Mouse (Mus musculus) urinary bladder, postnatal 4 days (tissue): ENCODE measurements around the gene Mymk.

Experiments used
- DNase-seq, 2 experiments: peaks; one replicate each; pipeline ENCODE4 v3.0.0; 2021 to 2022; ENCODE audit warnings: low spot score in 2 of 2

Gene Mymk

GRCm38 (mm10) chr2:27079152-27079584 lies 7.2 kb upstream of the Mymk start, which contains the start of gene Adamtsl2:
Adamtsl2 (plus strand) TSS chr2:27079379.
- peak; percentile 83 to 85 for DNase-seq

DNA sequence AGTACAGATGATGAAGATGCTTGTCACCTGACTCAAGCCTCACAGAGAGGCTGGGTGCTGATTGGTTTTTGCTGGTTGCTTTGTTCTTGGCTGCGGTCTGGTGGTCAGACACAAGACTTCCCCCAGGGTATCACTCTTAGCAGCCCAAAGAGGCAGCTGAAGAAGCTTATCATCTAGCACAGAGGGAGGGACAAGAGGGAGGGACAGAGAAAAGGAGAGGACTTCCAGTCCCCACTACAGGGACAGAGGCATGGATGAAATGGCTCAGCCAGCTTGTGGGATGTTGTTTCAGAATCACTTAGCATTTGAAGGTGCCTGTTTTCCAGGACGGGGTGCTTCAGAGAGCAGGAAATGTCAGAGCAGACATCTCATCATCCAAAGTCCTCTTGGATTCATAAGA lies 6.3 kb upstream of the Mymk start:
- no peak for DNase-seq

- no peak for DNase-seq
These were observed 5.8 kb upstream of the Mymk start for GRCm38 (mm10) chr2:27077655-27078244.

DNA sequence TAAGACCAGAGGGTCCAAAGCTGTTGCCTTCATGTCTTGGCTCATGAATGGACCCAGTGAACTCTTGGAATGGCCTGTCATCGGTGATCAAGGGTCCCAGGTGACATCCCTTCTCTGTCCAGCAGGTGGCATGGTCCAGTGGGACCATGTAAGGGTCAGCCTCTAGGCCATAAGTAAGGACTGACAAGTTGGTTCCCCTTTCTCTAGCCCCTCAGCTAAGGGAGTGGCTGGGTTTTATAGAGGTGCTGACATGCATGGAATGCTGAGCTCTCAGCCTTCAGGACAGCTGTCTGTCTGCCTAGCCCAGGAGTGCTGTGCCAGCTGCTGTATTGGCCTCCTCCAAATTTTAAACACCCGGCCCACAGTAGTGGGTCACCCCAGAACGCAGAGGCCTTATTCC lies 3.5 kb upstream of the Mymk start:
- no peak for DNase-seq

- no peak for DNase-seq
These were observed 2.8 kb upstream of the Mymk start for GRCm38 (mm10) chr2:27074804-27075203.

DNA sequence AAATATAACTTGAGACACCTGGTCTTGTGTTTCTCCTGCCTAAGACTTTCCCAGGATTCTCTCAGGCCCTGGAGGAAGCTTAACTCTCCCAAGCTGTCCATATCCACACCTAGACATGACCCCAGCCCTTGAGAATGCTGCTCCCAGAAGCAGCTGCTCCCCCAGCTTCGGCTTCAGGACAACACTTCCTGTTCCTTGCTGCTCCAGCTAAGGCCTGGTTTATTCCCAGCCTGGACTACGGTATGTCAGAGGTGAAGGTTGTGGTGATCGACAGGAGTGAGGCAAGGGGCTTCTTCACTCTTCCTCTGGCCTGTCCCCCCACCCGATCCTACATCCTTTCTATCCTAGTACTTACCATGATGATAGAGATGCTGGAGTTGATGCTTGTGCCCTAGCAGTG lies 1.4 kb upstream of the Mymk start:
- DNase-seq: no peak

GRCm38 (mm10) chr2:27071137-27071536 lies 842 bp downstream of the Mymk start:
- peak in 1 of 2 experiments; percentile 59 for DNase-seq

DNA sequence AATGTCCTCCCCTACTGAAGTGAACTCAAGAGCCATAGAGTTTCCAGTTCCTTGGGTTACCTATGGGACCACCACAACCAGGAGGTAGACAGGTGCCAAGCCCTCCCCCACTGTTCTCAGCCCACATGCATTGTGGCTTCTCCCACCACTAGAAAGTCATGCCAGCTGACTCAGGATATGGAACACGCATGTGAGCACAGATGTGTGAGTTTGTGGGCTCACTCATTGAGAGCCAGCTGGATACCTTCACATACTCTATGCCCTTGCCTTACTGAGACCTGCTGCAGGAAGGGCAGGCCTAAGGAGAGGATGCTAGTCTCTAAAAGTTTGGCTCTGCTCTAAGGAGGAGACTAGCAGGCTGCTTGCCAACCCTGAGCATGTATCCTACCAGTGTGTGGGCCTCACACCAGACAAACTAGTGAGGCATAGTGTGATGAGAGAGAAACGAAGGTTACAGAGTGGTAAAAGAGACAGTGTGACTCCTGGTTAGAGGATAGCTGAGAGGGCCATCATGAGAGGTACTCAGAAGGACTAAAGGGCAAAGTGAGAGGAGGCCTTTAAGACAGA lies 1.6 kb downstream of the Mymk start:
- DNase-seq: no peak

DNA sequence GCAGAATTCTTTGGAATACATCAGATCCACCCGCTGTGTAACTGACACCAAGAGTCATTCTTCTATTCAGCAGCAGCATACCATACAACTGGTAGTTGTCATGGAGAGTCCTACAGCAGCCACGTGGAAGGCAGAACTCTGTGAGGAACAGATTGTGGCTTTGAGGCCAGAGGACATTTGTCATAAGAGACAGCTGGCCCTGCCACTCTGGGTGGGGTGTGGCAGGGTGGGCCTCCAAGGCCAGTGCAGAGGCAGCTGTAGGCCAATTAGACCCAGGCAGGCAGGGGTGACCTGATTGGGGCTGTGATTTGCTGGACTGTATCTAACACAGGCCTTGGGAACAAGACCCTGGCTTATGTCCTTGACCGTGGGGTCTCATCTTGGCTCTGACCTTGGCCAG lies 2.3 kb downstream of the Mymk start:
- DNase-seq: no peak

DNA sequence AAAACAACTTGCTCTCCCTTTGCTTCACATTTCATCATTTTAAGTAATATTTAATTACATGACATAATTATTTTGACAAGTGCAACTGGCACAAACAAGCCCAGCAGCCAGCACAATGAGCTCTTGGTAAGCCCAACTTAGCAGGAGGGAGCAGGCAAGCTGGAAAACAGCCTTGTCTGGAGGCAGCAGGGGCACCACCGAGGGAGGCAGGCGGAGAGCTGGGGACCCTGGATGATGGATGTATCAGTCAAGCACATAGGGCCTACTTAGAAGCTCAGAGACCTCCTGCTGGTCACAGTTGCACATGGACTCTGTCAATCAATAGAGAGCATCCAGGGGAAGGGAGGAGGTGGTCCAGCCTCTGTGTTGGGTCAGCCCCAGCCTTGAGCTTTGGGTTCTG lies 4.0 kb downstream of the Mymk start:
- DNase-seq: no peak

- DNase-seq: no peak
These were observed 4.9 kb downstream of the Mymk start for GRCm38 (mm10) chr2:27067124-27067523.

DNA sequence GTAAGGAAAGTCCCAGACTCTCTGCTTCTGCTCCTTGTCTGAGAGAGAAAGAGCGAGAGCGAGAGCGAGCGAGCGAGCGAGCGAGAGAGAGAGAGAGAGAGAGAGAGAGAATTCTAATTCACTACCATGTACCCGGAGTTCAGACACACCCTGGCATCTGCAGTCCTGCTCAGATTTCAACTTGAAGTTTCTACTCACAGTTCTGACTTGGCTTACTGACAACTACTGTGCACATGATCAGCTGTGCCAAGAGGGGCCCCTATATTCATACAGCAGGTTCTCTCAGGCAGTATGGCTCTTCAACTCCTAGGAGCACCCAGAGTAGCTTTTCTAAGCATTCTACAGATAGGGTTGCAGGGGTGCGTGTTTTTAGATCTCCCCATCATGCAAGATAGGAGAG lies 12.8 kb downstream of the Mymk start:
- no peak for DNase-seq

DNA sequence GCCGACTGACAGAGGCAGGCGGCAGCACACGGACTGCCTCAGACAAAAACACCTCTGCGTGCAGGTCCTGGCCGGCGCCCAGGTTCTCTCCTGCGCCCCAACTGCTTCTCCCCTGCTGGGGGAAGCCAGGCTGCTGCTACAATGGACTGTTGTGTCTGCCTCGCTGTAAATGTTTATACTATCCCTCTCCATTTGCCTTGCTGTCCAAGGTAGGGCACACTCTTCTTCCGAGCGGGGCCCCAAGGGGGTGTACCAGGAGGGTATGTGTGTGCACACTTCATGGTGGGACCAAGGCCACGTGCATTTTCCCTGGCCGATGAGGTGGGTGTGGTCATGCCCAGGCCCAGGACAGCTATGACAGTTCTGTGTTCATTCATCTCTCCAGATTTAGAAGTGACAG lies 13.2 kb downstream of the Mymk start:
- DNase-seq: no peak

- no peak for DNase-seq
These were observed 13.7 kb downstream of the Mymk start for GRCm38 (mm10) chr2:27058251-27058650.

GRCm38 (mm10) chr2:27049408-27049807 lies 22.6 kb downstream of the Mymk start:
- no peak for DNase-seq

DNA sequence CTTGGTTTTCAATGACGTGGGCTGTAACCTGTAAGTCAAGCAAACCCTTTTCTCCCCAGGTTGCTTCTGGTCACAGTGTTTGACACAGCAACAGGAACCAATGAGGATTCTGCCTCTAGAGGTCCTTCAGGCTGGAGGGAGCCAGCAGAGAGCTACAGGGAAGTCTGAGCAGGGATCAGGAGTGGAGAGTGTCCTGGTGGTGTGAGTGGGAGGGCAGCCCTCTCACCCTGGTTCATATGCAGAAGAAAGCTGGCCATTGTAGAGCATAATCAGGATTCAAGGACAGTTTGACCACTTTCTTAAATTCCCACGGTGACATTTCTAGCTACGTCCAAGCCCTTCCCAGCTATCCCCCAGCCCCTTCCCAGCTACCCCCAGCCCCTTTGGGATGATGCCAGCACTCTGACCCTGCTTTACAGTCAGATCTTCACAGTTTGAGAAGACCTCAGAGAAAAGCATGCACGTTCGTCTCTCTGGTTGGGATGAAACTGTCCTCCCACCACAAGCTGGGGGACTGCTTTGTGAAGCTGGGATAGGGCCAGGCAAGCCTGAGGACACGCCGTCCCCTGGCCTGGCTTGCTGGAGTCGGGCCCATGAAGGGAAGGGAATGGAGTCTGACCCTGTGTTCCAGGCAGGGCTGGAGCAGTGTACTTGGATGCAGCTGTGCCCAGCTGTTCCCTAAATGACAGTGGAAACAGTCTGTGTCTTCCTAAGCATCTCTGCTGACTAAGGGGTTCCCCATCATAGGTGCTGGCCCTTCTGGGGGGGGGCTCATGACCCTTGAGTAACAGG lies 25.8 kb downstream of the Mymk start:
- peak in 1 of 2 experiments; percentile 87 for DNase-seq

GRCm38 (mm10) chr2:27044641-27045040 lies 27.3 kb downstream of the Mymk start:
- no peak for DNase-seq

DNA sequence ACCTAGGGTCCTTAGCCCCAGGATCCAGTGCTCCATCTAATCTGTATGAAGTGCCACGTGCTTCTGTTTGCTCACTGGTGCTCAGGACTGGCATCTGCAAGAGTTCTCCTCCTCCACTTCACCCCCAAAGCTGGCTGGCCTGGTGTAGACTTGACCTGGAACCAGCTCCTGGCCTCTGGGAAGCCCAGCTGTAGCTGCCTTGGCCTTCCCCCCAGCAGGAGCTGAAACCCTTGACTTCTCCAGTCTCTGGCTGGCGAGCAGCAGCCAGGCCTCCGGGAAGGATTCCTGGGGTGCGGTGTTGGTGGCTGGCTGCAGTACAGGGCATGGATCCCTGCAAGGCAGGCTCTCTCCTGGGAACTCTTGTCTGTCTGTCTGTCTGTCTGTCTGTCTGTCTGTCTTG lies 27.8 kb downstream of the Mymk start:
- DNase-seq: no peak

- DNase-seq: peak; percentile 79 to 87
These were observed 28.5 kb downstream of the Mymk start for GRCm38 (mm10) chr2:27043461-27043860.

GRCm38 (mm10) chr2:27042131-27042844 lies 29.7 kb downstream of the Mymk start:
- DNase-seq: no peak

- no peak for DNase-seq
These were observed 32.7 kb downstream of the Mymk start for GRCm38 (mm10) chr2:27039286-27039685.

DNA sequence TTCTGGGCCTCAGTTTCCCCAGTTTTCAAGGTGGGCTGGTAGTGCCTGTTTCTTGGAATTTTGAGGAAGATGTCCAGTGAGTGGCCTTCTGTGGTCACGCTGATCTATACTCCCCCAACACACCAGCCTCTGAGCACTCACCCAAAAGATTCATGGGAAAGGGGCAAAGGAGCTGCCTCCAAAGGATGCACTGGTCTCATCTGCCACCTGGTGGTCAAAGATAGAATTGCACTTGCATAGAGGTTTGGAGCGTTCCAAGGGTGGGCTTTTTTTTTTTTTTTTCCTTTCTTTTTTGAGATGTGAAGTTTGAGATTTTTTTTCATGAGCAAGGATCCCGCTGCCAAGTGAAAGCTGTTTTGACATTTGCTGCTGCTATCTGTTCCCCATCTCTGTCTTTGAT lies 33.4 kb downstream of the Mymk start:
- DNase-seq: peak; percentile 61 to 79
